Mouse (Mus musculus) embryonic facial prominence, embryonic 14.5 days (tissue): ENCODE measurements around the gene Anks1. TPM values are rescaled to one million over a fixed set of nuclear protein-coding genes. Genes with fewer than 3 reads are reported as not detected.

ENCODE experiments used
- ATAC-seq: fragments of 200-750 bp; cut with Nextera tagmentation; 2 replicates; pipeline ENCODE4 v1.8.0; 2017; ENCODE audit warnings: low read depth, moderate number of reproducible peaks, moderate TSS enrichment
- DNase-seq: peaks from one replicate; pipeline ENCODE4 v3.0.0-alpha.2; 2015; ENCODE audit warnings: low spot score
- H3K27ac ChIP-seq: fragments of 300-500 bp; sonication (generic); replicated peaks from 2 replicates; pipeline ENCODE4 v1.5.1; 2014; ENCODE audit warnings: low read depth, mild to moderate bottlenecking, low read length, moderate library complexity
- H3K27me3 ChIP-seq: fragments of 300-500 bp; sonication (generic); replicated peaks from 2 replicates; pipeline ENCODE4 v1.6.1; 2014; ENCODE audit warnings: low read length; ENCODE audit not compliant: control insufficient read depth, insufficient read depth
- H3K36me3 ChIP-seq: fragments of 300-500 bp; sonication (generic); 2 replicates; pipeline ENCODE4 v1.6.1; 2014; ENCODE audit warnings: low read length, mixed read lengths; ENCODE audit not compliant: control insufficient read depth, insufficient read depth
- H3K4me1 ChIP-seq: fragments of 300-500 bp; sonication (generic); 2 replicates; pipeline ENCODE4 v1.6.1; 2014; ENCODE audit warnings: antibody characterized with exemption, low read length; ENCODE audit not compliant: control insufficient read depth, insufficient read depth
- H3K4me2 ChIP-seq: fragments of 300-500 bp; sonication (generic); 2 replicates; pipeline ENCODE4 v1.6.1; 2014; ENCODE audit warnings: low read depth, mild to moderate bottlenecking, low read length, moderate library complexity, mixed read lengths
- H3K4me3 ChIP-seq: fragments of 300-500 bp; sonication (generic); 2 replicates; pipeline ENCODE4 v1.5.1; 2014; ENCODE audit warnings: low read depth, mild to moderate bottlenecking, low read length
- H3K9ac ChIP-seq: fragments of 300-500 bp; sonication (generic); 2 replicates; pipeline ENCODE4 v1.6.1; 2014; ENCODE audit warnings: low read depth, mild to moderate bottlenecking, low read length, moderate library complexity, mixed read lengths
- H3K9me3 ChIP-seq: fragments of 300-500 bp; sonication (generic); 2 replicates; pipeline ENCODE4 v1.6.1; 2016; ENCODE audit warnings: low read length; ENCODE audit not compliant: control insufficient read depth
- WGBS: fragments of 180-500 bp; shearing (Covaris S2); extraction: QIAGEN DNeasy Blood & Tissue Kit; methylation state at CpG from one replicate; pipeline ENCODE4 v1.1.7; 2014; 5-methylcytosine and 5-hydroxymethylcytosine counted together
- polyA plus RNA-seq: library from polyadenylated mRNA; unstranded; fragments of >200 nt; fragmentation: Nextera tagmentation; extraction: Ambion mirVana; gene quantifications from 2 replicates; pipeline ENCODE4 v1.2.1, GENCODE M21; 2014

Gene Anks1
- 14.2 and 15.9 TPM in 2 replicates for polyA plus RNA-seq

DNA sequence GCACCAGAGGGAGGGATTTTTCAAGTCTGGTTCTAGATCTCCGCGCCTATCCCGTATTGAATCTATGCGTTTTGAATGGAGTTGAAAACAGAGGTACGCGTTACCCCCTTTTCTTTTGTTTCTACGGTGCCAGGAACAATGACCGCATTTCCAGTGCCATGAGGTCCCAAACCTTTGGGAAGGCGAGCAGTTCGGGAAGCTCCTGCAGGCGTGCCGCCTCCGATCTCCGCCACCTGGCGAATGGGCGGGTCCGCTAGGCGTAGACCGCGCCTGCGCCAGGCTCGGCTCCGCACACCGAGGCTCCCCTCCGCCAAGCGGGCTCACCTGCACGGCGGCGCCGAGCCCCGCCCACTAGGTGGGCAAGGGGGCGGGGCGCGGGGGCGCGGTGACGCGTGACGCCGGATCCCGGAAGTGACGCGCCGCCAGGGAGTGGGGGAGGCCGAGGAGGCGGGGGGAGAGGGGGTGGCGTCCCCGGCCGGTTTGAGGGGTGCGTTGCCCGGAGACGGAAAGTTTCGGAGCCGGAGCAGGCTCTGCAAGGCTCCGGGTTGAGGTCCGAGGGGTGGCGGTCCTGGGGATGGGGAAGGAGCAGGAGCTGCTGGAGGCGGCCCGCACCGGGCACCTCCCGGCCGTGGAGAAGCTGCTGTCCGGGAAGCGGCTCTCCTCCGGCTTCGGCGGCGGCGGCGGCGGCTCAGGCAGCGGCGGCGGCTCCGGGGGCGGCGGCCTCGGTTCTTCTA, at the start of gene Anks1:
Gene Anks1, plus strand, starts transcription at position 419 of the 734 bp plus-strand sequence.
- ATAC-seq (peak; percentile 88), DNase-seq (peak; percentile 87)
- Histone ChIP-seq H3K4me2 (peak within 1 kb of the TSS; percentile 80), H3K36me3 (peaks cover 9% of the 10 kb centered on the region), H3K9ac (peak within 1 kb of the TSS; percentile 77), H3K4me1 (peaks cover 15% of the 10 kb centered on the region), H3K27ac (peak within 1 kb of the TSS; percentile 93), H3K9me3 (no peaks in the 10 kb centered on the region), H3K27me3 (no peaks in the 10 kb centered on the region), H3K4me3 (peak within 1 kb of the TSS; percentile 94)
- WGBS = under 1% methylated on average over 37 of the region's 78 CpGs

DNA sequence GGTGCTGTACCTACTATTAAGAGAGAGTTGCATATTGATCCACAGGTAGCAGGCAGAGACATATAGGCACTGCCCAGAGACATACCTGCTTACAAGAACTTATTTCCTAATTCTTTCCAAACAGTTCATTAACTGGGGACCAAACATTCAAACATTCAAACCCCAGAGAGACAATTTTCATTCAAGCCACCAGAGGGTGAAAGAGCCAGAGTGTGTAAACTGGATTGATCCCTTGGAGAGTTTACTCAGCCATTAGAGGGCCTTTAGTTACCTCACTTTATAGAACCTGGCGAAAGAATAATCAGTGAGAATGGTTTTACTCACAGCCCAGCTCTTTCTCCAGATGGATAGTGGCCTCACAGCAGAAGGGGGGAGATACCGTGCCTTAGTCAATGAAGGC, 43.6 kb upstream of the Anks1 start:
- H3K4me1 ChIP-seq = no peaks in the 10 kb centered on the region
- H3K4me3 ChIP-seq = no peak overlapping the region
- no peaks in the 10 kb centered on the region for H3K9me3 ChIP-seq
- H3K27me3 ChIP-seq = no peaks in the 10 kb centered on the region
- no peaks in the 10 kb centered on the region; the same call in 1 of the 2 replicates for H3K36me3 ChIP-seq
- 78% methylated on average over 2 of the region's 2 CpGs for WGBS
- DNase-seq (no peak), ATAC-seq (no peak)
- H3K9ac ChIP-seq = no peak overlapping the region
- no peak overlapping the region for H3K27ac ChIP-seq
- no peak overlapping the region for H3K4me2 ChIP-seq

DNA sequence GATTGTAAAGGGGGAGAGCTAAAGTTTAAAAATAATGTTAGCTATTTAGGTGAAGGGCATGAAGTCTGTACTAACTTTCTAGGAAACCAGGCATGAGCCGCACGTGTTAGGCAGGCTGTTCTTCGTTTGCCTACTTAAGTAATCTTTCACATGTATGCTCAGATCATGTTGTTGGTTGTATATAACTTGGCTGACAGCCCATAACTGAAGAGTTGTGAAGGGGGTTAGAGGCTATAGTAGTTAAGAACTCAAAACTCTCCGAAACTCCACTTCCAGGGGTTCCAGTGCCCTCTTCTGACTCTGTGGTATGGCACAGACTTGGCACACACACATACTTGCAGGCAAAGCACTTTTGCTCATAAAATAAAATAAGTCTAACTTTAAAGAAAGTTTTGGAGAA, 42.4 kb upstream of the Anks1 start:
- no peak overlapping the region for H3K9ac ChIP-seq
- no peak overlapping the region for H3K4me3 ChIP-seq
- ATAC-seq (no peak), DNase-seq (no peak)
- no peak overlapping the region for H3K27ac ChIP-seq
- no peaks in the 10 kb centered on the region; the same call in 1 of the 2 replicates for H3K36me3 ChIP-seq
- 66% methylated on average over 4 of the region's 4 CpGs for WGBS
- H3K4me1 ChIP-seq = no peaks in the 10 kb centered on the region
- H3K27me3 ChIP-seq = no peaks in the 10 kb centered on the region
- H3K9me3 ChIP-seq = no peaks in the 10 kb centered on the region
- H3K4me2 ChIP-seq = no peak overlapping the region

DNA sequence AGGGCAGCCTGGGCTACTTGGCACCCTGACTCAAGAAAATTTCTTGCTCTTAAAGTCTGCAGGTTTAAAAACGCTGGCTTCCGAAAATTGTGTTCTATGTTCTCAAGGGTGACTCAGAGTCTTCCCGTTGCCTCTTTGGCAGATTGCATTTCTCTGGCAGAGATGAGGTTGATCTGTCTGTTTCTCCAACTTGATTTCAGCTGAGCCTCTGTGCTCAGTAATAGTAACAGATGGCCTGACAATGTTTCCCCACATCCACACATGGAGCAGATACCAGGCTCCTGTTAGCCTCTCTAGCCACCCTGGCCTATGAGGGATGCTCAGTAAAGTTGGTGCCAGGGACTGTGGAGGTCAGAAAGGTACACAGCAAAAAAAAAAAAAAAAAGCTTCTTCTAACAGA, 37.3 kb upstream of the Anks1 start:
- Histone ChIP-seq H3K9me3 (no peaks in the 10 kb centered on the region), H3K27ac (no peak overlapping the region), H3K4me3 (no peak overlapping the region), H3K9ac (no peak overlapping the region), H3K4me1 (no peaks in the 10 kb centered on the region), H3K36me3 (no peaks in the 10 kb centered on the region; the same call in 1 of the 2 replicates), H3K27me3 (no peaks in the 10 kb centered on the region), H3K4me2 (no peak overlapping the region)
- ATAC-seq (no peak), DNase-seq (no peak)
- WGBS = 84% methylated on average over 3 of the region's 3 CpGs

DNA sequence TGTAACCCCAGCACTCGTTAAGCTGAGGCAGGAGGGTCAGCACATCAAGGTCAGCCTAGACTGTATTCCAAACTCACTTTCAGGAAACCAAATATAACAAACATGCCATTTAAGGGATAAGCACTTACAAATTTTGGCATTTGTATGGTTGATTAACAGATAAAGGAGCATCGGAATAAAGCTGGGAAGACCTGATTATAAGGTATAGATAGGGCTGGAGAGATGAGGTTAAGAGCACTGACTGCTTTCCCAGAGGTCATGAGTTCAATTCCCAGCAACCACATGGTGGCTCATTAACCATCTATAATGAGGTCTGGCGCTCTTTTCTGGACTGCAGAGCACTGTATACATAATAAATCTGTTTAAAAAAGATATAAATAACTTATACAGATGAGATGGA, 35.5 kb upstream of the Anks1 start:
- H3K4me3 ChIP-seq = no peak overlapping the region
- DNase-seq (no peak), ATAC-seq (no peak)
- no peak overlapping the region for H3K27ac ChIP-seq
- no peak overlapping the region for H3K9ac ChIP-seq
- no peaks in the 10 kb centered on the region for H3K27me3 ChIP-seq
- no peak overlapping the region for H3K4me2 ChIP-seq
- peaks cover 11% of the 10 kb centered on the region for H3K36me3 ChIP-seq
- no peaks in the 10 kb centered on the region for H3K9me3 ChIP-seq
- H3K4me1 ChIP-seq = no peaks in the 10 kb centered on the region
- WGBS = 69% methylated on average over 3 of the region's 3 CpGs

DNA sequence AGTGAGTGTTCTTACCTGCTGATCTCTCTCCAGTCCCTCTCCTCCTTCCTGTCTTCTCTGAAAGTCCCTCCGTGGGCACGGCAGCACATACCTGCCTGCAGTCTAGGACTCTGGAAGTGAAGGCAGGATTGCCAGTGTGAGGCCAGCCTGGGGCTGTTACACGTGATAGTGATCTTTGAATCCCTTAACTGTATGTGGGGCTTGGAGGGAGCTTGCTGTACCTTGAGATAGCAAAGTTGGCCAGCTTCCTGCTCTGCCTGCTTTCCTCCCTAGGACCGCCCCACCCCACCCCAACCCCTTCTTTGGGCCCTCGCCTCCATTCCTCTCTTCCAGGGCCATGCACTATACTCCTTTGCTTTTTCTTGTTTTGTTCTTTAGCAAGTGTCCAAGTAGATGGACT, 34.6 kb upstream of the Anks1 start:
- Histone ChIP-seq H3K27me3 (no peaks in the 10 kb centered on the region), H3K9ac (peak overlapping the region; percentile 34; the same call in 1 of the 2 replicates), H3K27ac (no peak overlapping the region), H3K4me1 (no peaks in the 10 kb centered on the region), H3K4me2 (no peak overlapping the region), H3K36me3 (peaks cover 19% of the 10 kb centered on the region), H3K4me3 (no peak overlapping the region), H3K9me3 (no peaks in the 10 kb centered on the region)
- ATAC-seq (no peak), DNase-seq (no peak)
- 66% methylated on average over 4 of the region's 5 CpGs for WGBS

DNA sequence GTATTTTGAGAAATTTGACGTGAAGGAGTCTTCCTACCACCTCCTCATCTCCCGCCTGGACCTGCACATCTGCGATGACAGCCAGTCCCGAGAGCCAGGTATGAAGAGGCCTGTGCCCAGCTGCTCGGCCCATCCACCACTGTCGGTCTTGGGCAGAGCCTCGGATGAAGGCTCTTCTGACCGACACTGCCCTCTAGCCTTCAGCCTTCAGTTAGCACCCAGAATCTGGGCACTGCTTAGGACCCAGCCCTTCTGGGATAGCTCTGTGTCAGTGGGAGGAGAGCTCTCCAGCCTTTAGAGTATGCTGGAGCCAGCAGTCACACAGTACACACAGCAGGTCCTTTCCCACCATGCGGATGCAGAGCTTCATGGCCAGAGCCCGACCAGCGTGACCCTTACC, 27.6 kb upstream of the Anks1 start:
- ATAC-seq = no peak
- no peaks in the 10 kb centered on the region for H3K27me3 ChIP-seq
- peaks cover 85% of the 10 kb centered on the region for H3K36me3 ChIP-seq
- no peak for DNase-seq
- H3K4me2 ChIP-seq = no peak overlapping the region
- no peaks in the 10 kb centered on the region for H3K4me1 ChIP-seq
- H3K9me3 ChIP-seq = no peaks in the 10 kb centered on the region
- H3K4me3 ChIP-seq = no peak overlapping the region
- no peak overlapping the region for H3K9ac ChIP-seq
- 64% methylated on average over 11 of the region's 11 CpGs for whole genome bisulfite sequencing
- no peak overlapping the region for H3K27ac ChIP-seq

DNA sequence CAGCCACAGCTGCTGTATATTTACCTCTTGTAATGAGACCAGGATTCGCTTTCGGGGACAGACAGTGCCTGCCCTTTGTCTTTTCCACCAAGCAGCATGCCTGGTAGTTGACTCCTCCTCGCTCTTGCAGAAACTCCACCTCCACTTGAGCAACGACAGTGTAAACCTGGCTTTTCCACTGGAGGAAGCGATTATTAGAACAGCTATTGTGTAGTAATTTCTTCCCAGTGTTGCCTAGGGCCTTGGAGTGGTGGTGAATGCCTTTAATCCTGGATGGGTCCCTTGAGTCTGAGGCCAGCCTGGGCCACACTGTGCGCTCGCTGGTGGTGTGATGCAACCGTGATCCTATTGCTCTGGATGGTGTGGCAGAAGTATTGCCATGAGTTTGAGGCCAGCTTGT, 26.0 kb upstream of the Anks1 start:
- Histone ChIP-seq H3K27me3 (no peaks in the 10 kb centered on the region), H3K9me3 (no peaks in the 10 kb centered on the region), H3K27ac (no peak overlapping the region), H3K4me2 (no peak overlapping the region), H3K4me1 (no peaks in the 10 kb centered on the region), H3K9ac (no peak overlapping the region), H3K4me3 (no peak overlapping the region), H3K36me3 (peaks cover 93% of the 10 kb centered on the region)
- no peak for DNase-seq
- WGBS = 84% methylated on average over 8 of the region's 8 CpGs
- no peak for ATAC-seq

DNA sequence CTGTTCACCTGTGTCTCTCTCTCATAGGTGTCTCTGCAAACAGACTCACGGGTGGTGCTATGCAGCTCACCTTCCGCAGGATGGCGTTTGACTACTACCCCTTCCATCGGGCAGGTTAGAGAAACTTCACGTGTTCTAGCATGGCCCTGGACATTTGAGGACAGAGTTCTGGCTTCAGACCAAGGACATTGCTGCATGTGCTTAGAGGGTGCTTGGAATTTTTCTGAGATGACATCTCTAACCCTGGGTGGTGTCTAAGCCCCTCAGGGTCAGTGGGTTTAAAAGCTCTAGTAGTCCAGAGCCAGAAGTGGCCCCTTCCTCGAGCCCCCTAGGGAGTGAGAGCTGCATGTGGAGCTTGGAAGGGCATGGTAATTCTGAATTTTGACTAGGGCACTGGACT, 25.1 kb upstream of the Anks1 start:
- H3K4me1 ChIP-seq = no peaks in the 10 kb centered on the region
- no peaks in the 10 kb centered on the region for H3K27me3 ChIP-seq
- H3K27ac ChIP-seq = no peak overlapping the region
- H3K9me3 ChIP-seq = no peaks in the 10 kb centered on the region
- WGBS = 91% methylated on average over 6 of the region's 6 CpGs
- peaks cover 90% of the 10 kb centered on the region for H3K36me3 ChIP-seq
- no peak overlapping the region for H3K4me3 ChIP-seq
- no peak overlapping the region for H3K4me2 ChIP-seq
- H3K9ac ChIP-seq = no peak overlapping the region
- DNase-seq (no peak), ATAC-seq (no peak)
